Mouse (Mus musculus) CH12.LX (cell line): ENCODE measurements around the gene Gmpr2. TPM values are rescaled to one million over a fixed set of nuclear protein-coding genes. Genes with fewer than 3 reads are reported as not detected.
A peak's percentile ranks its signal among the peaks of the same experiment; 100 is the strongest.

Experiments used
- DNase-seq: peaks from one replicate; pipeline ENCODE4 v3.0.0-alpha.2; 2013; ENCODE audit errors: extremely low read depth
- H3K27ac ChIP-seq: 2 replicates; pipeline ENCODE4 v1.5.1; 2012; ENCODE audit warnings: low read depth, mild to moderate bottlenecking, control low read depth, moderate library complexity; ENCODE audit not compliant: insufficient read depth
- H3K27me3 ChIP-seq: replicated peaks from 2 replicates; pipeline ENCODE3; 2012; ENCODE audit warnings: inconsistent platforms
- H3K36me3 ChIP-seq, 2 experiments: replicated peaks in 1 of 2; 2 replicates each; pipeline versions ENCODE3 to v1.6.1; 2012; ENCODE audit warnings: inconsistent platforms in 1 of 2, low read length in 1 of 2, mild to moderate bottlenecking in 1 of 2, mixed read lengths in 1 of 2, moderate library complexity in 1 of 2; ENCODE audit not compliant: control insufficient read depth in 1 of 2, insufficient read depth in 1 of 2
- H3K4me1 ChIP-seq, 2 experiments: 2 replicates each; pipeline ENCODE4 v1.6.1; 2012; ENCODE audit warnings: inconsistent platforms in 1 of 2, moderate library complexity in 1 of 2; ENCODE audit not compliant: insufficient read depth in 2 of 2, control insufficient read depth in 1 of 2
- H3K4me2 ChIP-seq: 2 replicates; pipeline ENCODE4 v1.6.1; 2012; ENCODE audit warnings: low read depth, mild to moderate bottlenecking, control low read depth; ENCODE audit not compliant: poor library complexity, insufficient read depth, severe bottlenecking
- H3K4me3 ChIP-seq, 3 experiments: fragments of 150-350 bp in 1 of 3; sonication (generic) in 1 of 3; replicated peaks in 1 of 3; 2 replicates each; pipeline versions ENCODE3 to v1.5.1; 2011 to 2012; ENCODE audit warnings: low read depth in 2 of 3, low read length in 2 of 3, mild to moderate bottlenecking in 2 of 3, moderate library complexity in 2 of 3, control low read depth in 1 of 3, improper control_type of control experiment in 1 of 3, inconsistent platforms in 1 of 3, mixed read lengths in 1 of 3; ENCODE audit not compliant: poor library complexity in 1 of 3
- H3K79me2 ChIP-seq: replicated peaks from 2 replicates; pipeline ENCODE4 v1.6.1; 2012; ENCODE audit warnings: mild to moderate bottlenecking, moderate library complexity; ENCODE audit not compliant: control insufficient read depth, poor library complexity, insufficient read depth, severe bottlenecking; ENCODE audit errors: extremely low read depth
- H3K9ac ChIP-seq: 2 replicates; pipeline ENCODE4 v1.6.1; 2012; ENCODE audit warnings: low read depth, mild to moderate bottlenecking, control low read depth, moderate library complexity; ENCODE audit not compliant: insufficient read depth
- H3K9me3 ChIP-seq: replicated peaks from 2 replicates; pipeline ENCODE3; 2012; ENCODE audit warnings: low read length, inconsistent platforms, mixed read lengths
- CHD1 ChIP-seq: IDR thresholded peaks from 2 replicates; pipeline ENCODE4 v1.6.1; 2012; ENCODE audit warnings: low read depth, low read length, improper control_type of control experiment, inconsistent platforms
- CHD2 ChIP-seq: IDR thresholded peaks from 2 replicates; pipeline ENCODE4 v1.6.1; 2011; ENCODE audit warnings: low read length, improper control_type of control experiment
- CTCF ChIP-seq, 2 experiments: IDR thresholded peaks in 1 of 2; conservative IDR thresholded peaks in 1 of 2; 2 replicates each; pipeline ENCODE4 v1.5.1; 2011 to 2012; ENCODE audit warnings: low read depth in 2 of 2, low read length in 2 of 2, improper control_type of control experiment in 1 of 2, inconsistent platforms in 1 of 2, mild to moderate bottlenecking in 1 of 2, moderate library complexity in 1 of 2
- ELF1 ChIP-seq: IDR thresholded peaks from 2 replicates; pipeline ENCODE4 v1.6.1; 2014; ENCODE audit warnings: low read depth, mild to moderate bottlenecking, inconsistent platforms, low read length, improper control_type of control experiment
- EP300 ChIP-seq: IDR thresholded peaks from 2 replicates; pipeline ENCODE4 v1.6.1; 2011; ENCODE audit warnings: low read length, improper control_type of control experiment
- GABPA ChIP-seq: IDR thresholded peaks from 2 replicates; pipeline ENCODE4 v1.6.1; 2012; ENCODE audit warnings: low read depth, low read length, improper control_type of control experiment, inconsistent platforms; ENCODE audit not compliant: insufficient replicate concordance
- HCFC1 ChIP-seq: IDR thresholded peaks from 2 replicates; pipeline ENCODE4 v1.6.1; 2012; ENCODE audit warnings: low read depth, mild to moderate bottlenecking, inconsistent platforms, low read length, improper control_type of control experiment
- IRF4 ChIP-seq: IDR thresholded peaks from 2 replicates; pipeline ENCODE4 v1.6.1; 2014; ENCODE audit warnings: low read depth, mild to moderate bottlenecking, inconsistent platforms, low read length, improper control_type of control experiment
- JUN ChIP-seq: IDR thresholded peaks from 2 replicates; pipeline ENCODE4 v1.6.1; 2011; ENCODE audit warnings: low read depth, mild to moderate bottlenecking, low read length, improper control_type of control experiment, moderate library complexity; ENCODE audit not compliant: insufficient read depth
- JUND ChIP-seq: conservative IDR thresholded peaks from 2 replicates; pipeline ENCODE4 v1.6.1; 2011; ENCODE audit warnings: low read depth, low read length, improper control_type of control experiment
- KAT2A ChIP-seq: IDR thresholded peaks from 2 replicates; pipeline ENCODE4 v1.6.1; 2012; ENCODE audit warnings: low read length, improper control_type of control experiment, inconsistent platforms; ENCODE audit not compliant: insufficient replicate concordance
- MAFK ChIP-seq: IDR thresholded peaks from 2 replicates; pipeline ENCODE4 v1.6.1; 2011; ENCODE audit warnings: low read length, improper control_type of control experiment; ENCODE audit not compliant: insufficient replicate concordance
- MAX ChIP-seq: IDR thresholded peaks from 2 replicates; pipeline ENCODE4 v1.6.1; 2011; ENCODE audit warnings: low read length, improper control_type of control experiment
- MAZ ChIP-seq: IDR thresholded peaks from 2 replicates; pipeline ENCODE4 v1.6.1; 2012; ENCODE audit warnings: low read depth, mild to moderate bottlenecking, inconsistent platforms, low read length, improper control_type of control experiment, moderate library complexity
- MYC ChIP-seq: IDR thresholded peaks from 2 replicates; pipeline ENCODE4 v1.6.1; 2011; ENCODE audit warnings: low read depth, mild to moderate bottlenecking, improper control_type of control experiment, low read length
- NELFE ChIP-seq: IDR thresholded peaks from 2 replicates; pipeline ENCODE4 v1.6.1; 2011; ENCODE audit warnings: low read depth, low read length, improper control_type of control experiment
- NRF1 ChIP-seq: IDR thresholded peaks from 2 replicates; pipeline ENCODE4 v1.6.1; 2014; ENCODE audit warnings: low read depth, mild to moderate bottlenecking, inconsistent platforms, low read length, improper control_type of control experiment, moderate library complexity
- POLR2A ChIP-seq: IDR thresholded peaks from 2 replicates; pipeline ENCODE4 v1.6.1; 2011; ENCODE audit warnings: low read depth, mild to moderate bottlenecking, improper control_type of control experiment, low read length
- POLR2AphosphoS2 ChIP-seq: IDR thresholded peaks from 2 replicates; pipeline ENCODE4 v1.6.1; 2011; ENCODE audit warnings: low read depth, low read length, improper control_type of control experiment
- RAD21 ChIP-seq: IDR thresholded peaks from 2 replicates; pipeline ENCODE4 v1.6.1; 2011; ENCODE audit warnings: low read depth, mild to moderate bottlenecking, low read length, improper control_type of control experiment, moderate library complexity
- SIN3A ChIP-seq: IDR thresholded peaks from 2 replicates; pipeline ENCODE4 v1.6.1; 2012; ENCODE audit warnings: low read length, improper control_type of control experiment, inconsistent platforms
- SMC3 ChIP-seq: IDR thresholded peaks from 2 replicates; pipeline ENCODE4 v1.6.1; 2011; ENCODE audit warnings: low read depth, low read length, improper control_type of control experiment
- TBP ChIP-seq: conservative IDR thresholded peaks from 2 replicates; pipeline ENCODE4 v1.6.1; 2011; ENCODE audit warnings: low read depth, low read length, improper control_type of control experiment
- TCF12 ChIP-seq: IDR thresholded peaks from 2 replicates; pipeline ENCODE4 v1.6.1; 2014; ENCODE audit warnings: low read depth, mild to moderate bottlenecking, inconsistent platforms, low read length, improper control_type of control experiment
- UBTF ChIP-seq: IDR thresholded peaks from 2 replicates; pipeline ENCODE4 v1.6.1; 2012; ENCODE audit warnings: low read depth, mild to moderate bottlenecking, inconsistent platforms, low read length, improper control_type of control experiment, moderate library complexity
- USF1 ChIP-seq: IDR thresholded peaks from 2 replicates; pipeline ENCODE4 v1.6.1; 2014; ENCODE audit warnings: low read depth, mild to moderate bottlenecking, inconsistent platforms, low read length, improper control_type of control experiment
- USF2 ChIP-seq: conservative IDR thresholded peaks from 2 replicates; pipeline ENCODE4 v1.6.1; 2011; ENCODE audit warnings: low read depth, low read length, improper control_type of control experiment
- ZC3H11A ChIP-seq: IDR thresholded peaks from 2 replicates; pipeline ENCODE4 v1.6.1; 2012; ENCODE audit warnings: low read depth, mild to moderate bottlenecking, inconsistent platforms, low read length, improper control_type of control experiment
- ZKSCAN1 ChIP-seq: IDR thresholded peaks from 2 replicates; pipeline ENCODE4 v1.6.1; 2012; ENCODE audit warnings: low read depth, inconsistent platforms, low read length, improper control_type of control experiment, borderline replicate concordance
- ZMIZ1 ChIP-seq: IDR thresholded peaks from 2 replicates; pipeline ENCODE4 v1.6.1; 2012; ENCODE audit warnings: low read depth, mild to moderate bottlenecking, inconsistent platforms, low read length, improper control_type of control experiment
- ZNF384 ChIP-seq: IDR thresholded peaks from 2 replicates; pipeline ENCODE4 v1.6.1; 2012; ENCODE audit warnings: low read depth, low read length, improper control_type of control experiment, inconsistent platforms
- dilution Hi-C: fragments of 300-500 bp; cut with MboI; formaldehyde crosslinking; loops from 2 replicates; pipeline ENCODE4 v1.14.3; 2020; ENCODE audit warnings: low sequenced_read_pairs; ENCODE audit not compliant: extremely low pct_unique_long_range_greater_than_20kb, extremely low pct_ligation_motif_present
- in situ Hi-C: fragments of 300-500 bp; cut with MboI; formaldehyde crosslinking; loops from 3 replicates; pipeline ENCODE4 v1.14.3; 2019; ENCODE audit warnings: low sequenced_read_pairs, low pct_ligation_motif_present, low pct_unique_long_range_greater_than_20kb, mixed read lengths
- polyA plus RNA-seq: library from polyadenylated mRNA; unstranded; fragments of >175 nt; gene quantifications from 2 replicates; pipeline ENCODE4 v1.2.1, GENCODE M21; 2012; ENCODE audit warnings: low read depth; ENCODE audit not compliant: insufficient read length
- total RNA-seq, 2 experiments: library from RNA; depleted of rRNA; stranded (reverse); fragments of 300-350 nt in 1 of 2; fragments of >200 nt in 1 of 2; gene quantifications; 2 replicates each; pipeline ENCODE4 v1.2.3; 2012 to 2014

Gene Gmpr2
- total and polyA plus RNA-seq, 3 experiments = 34.7 to 51.3 (median 37.3) TPM

GRCm38 (mm10) chr14:55642679-55643059 lies 29.1 kb upstream of the Gmpr2 start:
- H3K9ac ChIP-seq = peak overlapping the region; percentile 74
- H3K4me2 ChIP-seq = peak overlapping the region; percentile 93
- peak overlapping the region; percentile 77 to 96 (median 93) for H3K4me3 ChIP-seq
- no peak for DNase-seq
- H3K27ac ChIP-seq = peak overlapping the region; percentile 52; the same call in 1 of the 2 replicates
- H3K9me3 ChIP-seq = no peaks in the 10 kb centered on the region
- in situ Hi-C loops (no loop called here), dilution Hi-C loops (no loop called here)
- peaks cover 38% of the 10 kb centered on the region for H3K79me2 ChIP-seq
- H3K36me3 ChIP-seq = peaks cover 35 to 59% of the 10 kb centered on the region in 2 experiments
- peaks cover 4 to 45% of the 10 kb centered on the region in 2 experiments; a peak in 2 of 4 replicates for H3K4me1 ChIP-seq
- no peaks in the 10 kb centered on the region for H3K27me3 ChIP-seq
- no peak for TF ChIP-seq ZMIZ1
- TF ChIP-seq JUN = no peak
- TF ChIP-seq JUND = no peak
- TF ChIP-seq MAZ = no peak
- TF ChIP-seq MAX = no peak
- TF ChIP-seq USF1 = no peak

GRCm38 (mm10) chr14:55643060-55643907 lies 28.5 kb upstream of the Gmpr2 start, which contains the start of gene Tm9sf1:
Gene Tm9sf1 (minus strand): TSS chr14:55643806.
- peaks cover 28 to 53% of the 10 kb centered on the region in 2 experiments for H3K36me3 ChIP-seq
- H3K4me1 ChIP-seq = peaks cover 4 to 45% of the 10 kb centered on the region in 2 experiments; a peak in 2 of 4 replicates
- H3K27ac ChIP-seq = peak within 1 kb of the TSS; percentile 52
- H3K4me2 ChIP-seq = peak within 1 kb of the TSS; percentile 94
- peaks cover 38% of the 10 kb centered on the region for H3K79me2 ChIP-seq
- in situ Hi-C loops (no loop called here), dilution Hi-C loops (no loop called here)
- no peaks in the 10 kb centered on the region for H3K9me3 ChIP-seq
- H3K9ac ChIP-seq = peak within 1 kb of the TSS; percentile 74
- DNase-seq = peak; percentile 75
- H3K27me3 ChIP-seq = no peaks in the 10 kb centered on the region
- H3K4me3 ChIP-seq = peak within 1 kb of the TSS; percentile 77 to 96 (median 93)
- TF ChIP-seq CHD1 (no peak), IRF4 (peak; percentile 38; the same call in 1 of the 2 replicates), USF1 (no peak), NELFE (peak; percentile 71), ELF1 (peak; percentile 95), CTCF (conservative IDR thresholded peaks at IDR 0.05 in 1 of 2, IDR thresholded peaks at IDR 0.05 in 1 of 2; ENCODE audit: low read depth in 2 of 2, low read length in 2 of 2) (peak in 1 of 2 experiments; percentile 15; a peak in 2 of 4 replicates), RAD21 (no peak), UBTF (no peak; the same call in 1 of the 2 replicates), ZNF384 (no peak), SMC3 (no peak), JUND (no peak), POLR2AphosphoS2 (peak; percentile 64), USF2 (no peak), NRF1 (no peak), HCFC1 (peak; percentile 88), EP300 (no peak), ZKSCAN1 (no peak), SIN3A (peak; percentile 83), MYC (0 out of 2 replicates have a peak, but pooled peaks have one; percentile 34), POLR2A (peak; percentile 80), MAX (peak; percentile 100), ZC3H11A (no peak), KAT2A (peak; percentile 80; the same call in 1 of the 2 replicates), TCF12 (peak; percentile 40), GABPA (peak; percentile 22; the same call in 1 of the 2 replicates), MAFK (no peak), CHD2 (0 out of 2 replicates have a peak, but pooled peaks have one; percentile 29), TBP (0 out of 2 replicates have a peak, but pooled peaks have one; percentile 28)
